Mouse (Mus musculus) neural tube, embryonic 12.5 days (tissue): ENCODE measurements around the gene Sbpl. TPM values are rescaled to one million over a fixed set of nuclear protein-coding genes. Genes with fewer than 3 reads are reported as not detected.
A peak's percentile ranks its signal among the peaks of the same experiment; 100 is the strongest.
"Not testable (repeated sequence)": the region's sequence is repeated elsewhere in the genome, so short reads cannot be mapped to it uniquely, and the experiment has no call there.

Experiments used
- ATAC-seq: fragments of 200-750 bp; cut with Nextera tagmentation; 2 replicates; pipeline ENCODE4 v1.8.0; 2017; ENCODE audit warnings: low read depth, mild to moderate bottlenecking, moderate TSS enrichment, moderate library complexity; ENCODE audit not compliant: low FRiP score
- H3K27ac ChIP-seq: fragments of 300-500 bp; sonication (generic); 2 replicates; pipeline ENCODE4 v1.5.1; 2016
- H3K27me3 ChIP-seq: fragments of 300-500 bp; sonication (generic); replicated peaks from 2 replicates; pipeline ENCODE4 v1.6.1; 2016; ENCODE audit warnings: mild to moderate bottlenecking
- H3K36me3 ChIP-seq: fragments of 300-500 bp; sonication (generic); 2 replicates; pipeline ENCODE4 v1.6.1; 2016; ENCODE audit warnings: mild to moderate bottlenecking
- H3K4me1 ChIP-seq: fragments of 300-500 bp; sonication (generic); 2 replicates; pipeline ENCODE4 v1.6.1; 2016
- H3K4me2 ChIP-seq: fragments of 300-500 bp; sonication (generic); replicated peaks from 2 replicates; pipeline ENCODE4 v1.6.1; 2016; ENCODE audit warnings: mild to moderate bottlenecking
- H3K4me3 ChIP-seq: fragments of 300-500 bp; sonication (generic); 2 replicates; pipeline ENCODE4 v1.5.1; 2016
- H3K9ac ChIP-seq: fragments of 300-500 bp; sonication (generic); 2 replicates; pipeline ENCODE4 v1.6.1; 2016; ENCODE audit warnings: mild to moderate bottlenecking
- H3K9me3 ChIP-seq: fragments of 300-500 bp; sonication (generic); 2 replicates; pipeline ENCODE4 v1.6.1; 2016; ENCODE audit warnings: mild to moderate bottlenecking
- WGBS: fragments of 180-500 bp; shearing (Covaris S2); methylation state at CpG from one replicate; pipeline ENCODE4 v1.1.7; 2016; 5-methylcytosine and 5-hydroxymethylcytosine counted together
- polyA plus RNA-seq: library from polyadenylated mRNA; unstranded; fragments of >200 nt; fragmentation: Nextera tagmentation; extraction: Ambion mirVana; gene quantifications from 2 replicates; pipeline ENCODE4 v1.2.1, GENCODE M21; 2016

Gene Sbpl
- polyA plus RNA-seq, 1 experiment from 2014 or later: not detected

DNA sequence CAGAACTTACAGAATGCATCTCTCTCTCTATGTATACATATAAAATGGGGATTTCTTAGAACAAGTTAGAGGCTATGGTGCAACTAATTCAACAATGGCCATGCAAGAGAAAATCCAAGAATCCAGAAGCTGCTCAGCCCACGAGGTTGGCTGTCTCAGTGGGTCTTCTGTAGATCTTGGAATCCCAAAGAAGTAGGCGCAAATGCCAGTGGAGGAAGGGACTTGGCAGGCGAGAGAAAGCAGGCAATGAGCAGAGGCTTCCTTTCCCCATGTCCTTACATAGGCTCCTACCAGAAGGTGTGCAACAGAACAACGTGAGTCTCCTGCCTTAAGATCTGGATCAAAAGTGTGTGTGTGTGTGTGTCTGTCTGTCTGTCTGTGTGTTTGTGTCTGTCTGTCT, 7.6 kb downstream of the Sbpl start:
- 81% methylated on average over 4 of the region's 4 CpGs for WGBS
- H3K4me2 ChIP-seq, H3K36me3 ChIP-seq, H3K9ac ChIP-seq, ATAC-seq, H3K9me3 ChIP-seq, H3K27ac ChIP-seq, H3K4me3 ChIP-seq, H3K27me3 ChIP-seq, H3K4me1 ChIP-seq: not testable (repeated sequence)

DNA sequence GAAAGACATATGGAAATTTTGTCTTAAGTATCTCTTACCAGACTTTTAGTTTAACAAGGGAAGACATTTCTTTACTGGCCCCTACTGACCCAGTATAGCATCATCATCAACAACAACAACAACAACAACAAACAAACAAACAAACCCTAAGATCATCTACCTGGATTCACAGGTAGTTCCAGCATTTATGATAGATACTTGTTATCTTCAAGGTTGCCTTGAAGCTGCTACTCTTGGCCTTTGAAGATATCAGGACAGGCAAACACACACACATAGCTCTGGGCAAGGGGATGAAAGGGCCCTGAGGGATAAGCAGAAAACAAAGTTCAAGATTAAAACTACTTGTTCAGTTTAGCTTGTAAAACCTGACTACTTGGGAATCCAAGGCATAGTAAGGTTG, 13.7 kb downstream of the Sbpl start, which contains the start of gene Sbp:
Gene Sbp (plus strand): TSS at position 301 of the 400 bp plus-strand sequence.
- no peak for ATAC-seq
- Histone ChIP-seq H3K4me1 (no peaks in the 10 kb centered on the region), H3K27ac (no peak within 1 kb of the TSS), H3K9me3 (no peaks in the 10 kb centered on the region), H3K9ac (no peak within 1 kb of the TSS), H3K36me3 (no peaks in the 10 kb centered on the region), H3K4me2 (no peak within 1 kb of the TSS), H3K4me3 (no peak within 1 kb of the TSS), H3K27me3 (no peaks in the 10 kb centered on the region)

GRCm38 (mm10) chr17:23931157-23931556, 23.9 kb downstream of the Sbpl start:
- Histone ChIP-seq H3K4me1 (no peaks in the 10 kb centered on the region), H3K9ac (no peak overlapping the region), H3K4me3 (no peak overlapping the region), H3K27ac (no peak overlapping the region), H3K27me3 (no peaks in the 10 kb centered on the region), H3K36me3 (no peaks in the 10 kb centered on the region), H3K9me3 (no peaks in the 10 kb centered on the region), H3K4me2 (no peak overlapping the region)
- ATAC-seq: no peak
- WGBS: 86% methylated on average over 5 of the region's 5 CpGs

DNA sequence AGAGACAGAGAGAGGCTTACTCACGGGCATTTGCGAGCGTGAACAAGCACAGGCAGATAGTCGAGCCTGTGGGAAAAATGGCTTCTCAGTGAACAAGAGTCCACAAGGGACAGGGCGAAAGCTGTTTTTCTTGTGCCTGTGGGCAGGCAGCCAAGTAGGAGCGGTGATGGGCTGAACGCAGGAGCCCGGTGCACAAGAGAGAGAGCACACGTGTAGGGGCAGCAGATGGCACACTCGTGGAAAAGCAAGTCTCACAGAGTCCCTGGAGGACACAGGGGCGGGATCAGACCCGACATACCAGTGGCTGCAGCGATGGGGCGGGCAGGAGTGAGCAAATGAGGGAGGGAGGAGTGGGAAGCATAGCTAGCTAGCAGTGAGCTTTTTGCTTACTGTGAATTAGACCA, 30.0 kb downstream of the Sbpl start:
- Histone ChIP-seq H3K27ac (peak overlapping the region; percentile 71), H3K4me3 (peak overlapping the region; percentile 43), H3K4me2 (peak overlapping the region; percentile 65), H3K36me3 (no peaks in the 10 kb centered on the region), H3K9me3 (no peaks in the 10 kb centered on the region), H3K4me1 (peaks cover 8% of the 10 kb centered on the region), H3K27me3 (no peaks in the 10 kb centered on the region), H3K9ac (peak overlapping the region; percentile 39)
- under 1% methylated on average over 14 of the region's 14 CpGs for WGBS
- peak; percentile 94 for ATAC-seq

DNA sequence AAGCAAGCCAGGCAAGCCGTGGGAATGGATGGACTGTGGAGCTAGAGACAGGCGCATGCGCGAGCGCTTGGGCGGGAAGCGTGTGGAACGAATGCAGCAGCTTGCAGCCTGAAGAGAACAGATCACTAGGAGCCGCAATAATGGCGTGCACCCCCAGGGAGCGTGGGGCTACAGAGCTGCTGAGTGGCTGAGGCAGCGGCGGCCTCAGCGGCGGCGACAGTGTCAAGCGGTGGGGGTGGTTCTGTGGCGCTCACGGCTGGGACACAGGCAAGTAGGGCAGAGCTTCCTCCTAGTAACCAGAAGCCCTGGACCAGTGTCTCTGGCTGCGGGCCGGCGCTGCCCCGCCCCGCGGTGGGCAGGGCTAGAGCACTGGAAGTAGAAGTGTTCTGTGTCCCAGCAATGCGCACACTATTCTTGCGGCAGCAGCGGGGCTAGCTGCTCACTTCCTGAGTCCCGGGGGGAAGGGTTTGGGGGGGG, 30.5 kb downstream of the Sbpl start:
- Histone ChIP-seq H3K4me1 (peaks cover 8% of the 10 kb centered on the region), H3K27me3 (no peaks in the 10 kb centered on the region), H3K36me3 (no peaks in the 10 kb centered on the region), H3K4me3 (peak overlapping the region; percentile 43), H3K9ac (peak overlapping the region; percentile 39), H3K4me2 (peak overlapping the region; percentile 65), H3K27ac (peak overlapping the region; percentile 71), H3K9me3 (no peaks in the 10 kb centered on the region)
- ATAC-seq: peak; percentile 97
- under 1% methylated on average over 29 of the region's 29 CpGs for WGBS

DNA sequence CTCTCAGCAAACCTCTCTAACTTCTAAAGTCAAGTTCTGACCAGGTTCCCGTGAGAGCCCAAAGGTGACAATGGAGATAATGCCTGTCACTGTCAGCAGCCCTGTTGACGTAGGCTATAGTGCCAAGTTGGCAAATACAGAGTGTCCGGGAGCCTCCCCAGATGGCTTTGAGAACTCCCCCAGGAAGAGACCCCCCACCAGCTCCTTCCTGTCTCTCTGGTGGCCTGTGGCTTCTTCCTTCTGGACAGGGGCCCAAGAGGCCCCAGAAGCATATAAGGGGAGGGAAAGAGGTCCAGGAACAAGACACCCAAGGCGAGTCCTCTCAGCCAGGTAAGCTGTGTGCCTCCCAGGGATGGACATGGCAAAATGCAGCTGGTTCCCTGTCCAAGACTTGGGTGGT, 37.9 kb downstream of the Sbpl start, which contains the start of gene Dcpp3:
Gene Dcpp3 (plus strand): TSS at position 301 of the 400 bp plus-strand sequence.
- H3K9me3 ChIP-seq, H3K36me3 ChIP-seq, H3K27ac ChIP-seq, H3K9ac ChIP-seq, H3K4me1 ChIP-seq, H3K27me3 ChIP-seq, ATAC-seq, H3K4me3 ChIP-seq, H3K4me2 ChIP-seq: not testable (repeated sequence)
- 74% methylated on average over 4 of the region's 4 CpGs for WGBS

Other genes with a start within 250 kb of the Sbpl start
- 0.79 and 1.1 TPM in 2 replicates for gene 1520401A03Rik, start 232.5 kb downstream of the Sbpl start, polyA plus RNA-seq
- 32.7 and 34.1 TPM in 2 replicates for gene Pkmyt1, start 228.9 kb downstream of the Sbpl start, polyA plus RNA-seq
- gene Paqr4, start 214.4 kb downstream of the Sbpl start, polyA plus RNA-seq: 41.7 and 41.8 TPM in 2 replicates
- 5.8 and 6.1 TPM in 2 replicates for gene Kremen2, start 209.4 kb downstream of the Sbpl start, polyA plus RNA-seq
- gene Flywch1, start 183.7 kb downstream of the Sbpl start, polyA plus RNA-seq: 234 and 241 TPM in 2 replicates
- gene Flywch2, start 169.2 kb downstream of the Sbpl start, polyA plus RNA-seq: 47.0 and 47.5 TPM in 2 replicates
- 617 and 693 TPM in 2 replicates for gene Srrm2, start 164.7 kb downstream of the Sbpl start, polyA plus RNA-seq
- 1,078 and 1,213 TPM in 2 replicates for gene Elob, start 126.1 kb downstream of the Sbpl start, polyA plus RNA-seq
- not detected in 2 replicates for gene Prss33, start 119.2 kb downstream of the Sbpl start, polyA plus RNA-seq
- not detected in 2 replicates for gene Prss32, start 111.4 kb downstream of the Sbpl start, polyA plus RNA-seq
- 1.2 and 1.7 TPM in 2 replicates for gene Prss41, start 111.1 kb downstream of the Sbpl start, polyA plus RNA-seq
- gene Prss21, start 87.2 kb downstream of the Sbpl start, polyA plus RNA-seq: not detected in 2 replicates
- gene Dcpp1, start 74.4 kb downstream of the Sbpl start, polyA plus RNA-seq: not detected in 2 replicates
- not detected in 2 replicates for gene Dcpp2, start 74.4 kb downstream of the Sbpl start, polyA plus RNA-seq
- not detected in 2 replicates for gene Dcpp3, start 37.8 kb downstream of the Sbpl start, polyA plus RNA-seq
- gene Sbp, start 13.6 kb downstream of the Sbpl start, polyA plus RNA-seq: not detected in 2 replicates
- not detected in 2 replicates for gene Prss30, start 25.3 kb upstream of the Sbpl start, polyA plus RNA-seq
- 0.24 TPM in 1 of 2 replicates, not detected in the other for gene Prss22, start 42.8 kb upstream of the Sbpl start, polyA plus RNA-seq
- 0.15 and 0.35 TPM in 2 replicates for gene Prss27, start 82.9 kb upstream of the Sbpl start, polyA plus RNA-seq
- 99.4 and 99.6 TPM in 2 replicates for gene Kctd5, start 118.2 kb upstream of the Sbpl start, polyA plus RNA-seq
- gene Pdpk1, start 195.7 kb upstream of the Sbpl start, polyA plus RNA-seq: 53.4 and 58.4 TPM in 2 replicates
- 36.0 and 41.2 TPM in 2 replicates for gene Amdhd2, start 208.5 kb upstream of the Sbpl start, polyA plus RNA-seq
- 671 and 684 TPM in 2 replicates for gene Atp6v0c, start 214.4 kb upstream of the Sbpl start, polyA plus RNA-seq